ENCODE assay signal across 8 mouse cellular contexts in genomic region chr10:18370475-18371286, GRCm38 (mm10). TPM values are rescaled to one million over a fixed set of nuclear protein-coding genes. Genes with fewer than 3 reads are reported as not detected.
A peak's percentile ranks its signal among the peaks of the same experiment; 100 is the strongest.
DNase-seq lines count a peak whose midpoint lies in the region; ATAC-seq lines count a peak whose summit lies in the region.

No protein-coding gene starts in this region.

- peak overlapping the region; percentile 4; the same call in 1 of the 2 replicates for H3K4me2 ChIP-seq in kidney, embryonic 16.5 days (replicated peaks; ENCODE audit: low read depth, low read length)
- no peak overlapping the region for H3K4me2 ChIP-seq in midbrain, embryonic 15.5 days

- no peaks in the 10 kb centered on the region for H3K27me3 ChIP-seq in embryonic facial prominence, embryonic 10.5 days (replicated peaks; ENCODE audit: low read depth, poor library complexity, severe bottlenecking)
- H3K27me3 ChIP-seq in kidney, embryonic 16.5 days (ENCODE audit: insufficient read depth, low read length): no peaks in the 10 kb centered on the region
- no peaks in the 10 kb centered on the region; the same call in 1 of the 2 replicates for H3K27me3 ChIP-seq in midbrain, embryonic 15.5 days (replicated peaks)

- no peaks in the 10 kb centered on the region for H3K36me3 ChIP-seq in embryonic facial prominence, embryonic 10.5 days (replicated peaks)
- no peaks in the 10 kb centered on the region for H3K36me3 ChIP-seq in kidney, embryonic 16.5 days (ENCODE audit: insufficient read depth, low read length)
- no peaks in the 10 kb centered on the region for H3K36me3 ChIP-seq in midbrain, embryonic 15.5 days (replicated peaks)

- H3K27ac ChIP-seq in embryonic facial prominence, embryonic 10.5 days (replicated peaks): peak overlapping the region; percentile 62
- peak overlapping the region; percentile 68 for H3K27ac ChIP-seq in kidney, embryonic 16.5 days (ENCODE audit: low read length)
- H3K27ac ChIP-seq in midbrain, embryonic 15.5 days: no peak overlapping the region

- H3K9me3 ChIP-seq in embryonic facial prominence, embryonic 10.5 days: no peaks in the 10 kb centered on the region
- no peaks in the 10 kb centered on the region for H3K9me3 ChIP-seq in kidney, embryonic 16.5 days (ENCODE audit: low read length)
- no peaks in the 10 kb centered on the region for H3K9me3 ChIP-seq in midbrain, embryonic 15.5 days

- peak; percentile 67 for DNase-seq in adrenal gland, adult 2 months
- no peak for DNase-seq in adrenal gland, postnatal 25 days
- DNase-seq in embryonic facial prominence, embryonic 10.5 days (ENCODE audit: low spot score): peak; percentile 65
- no peak for DNase-seq in layer of hippocampus, adult 9-11 months
- no peak for DNase-seq in spleen, adult 18-20 months
- DNase-seq in lung, postnatal 14 days: no peak

- H3K4me3 ChIP-seq in embryonic facial prominence, embryonic 10.5 days: no peak overlapping the region; the same call in 1 of the 2 replicates
- H3K4me3 ChIP-seq in kidney, embryonic 16.5 days (ENCODE audit: low read length): no peak overlapping the region
- no peak overlapping the region for H3K4me3 ChIP-seq in midbrain, embryonic 15.5 days

- peaks cover 44% of the 10 kb centered on the region for H3K4me1 ChIP-seq in embryonic facial prominence, embryonic 10.5 days
- peaks cover 23% of the 10 kb centered on the region for H3K4me1 ChIP-seq in kidney, embryonic 16.5 days (ENCODE audit: insufficient read depth, low read length)
- H3K4me1 ChIP-seq in midbrain, embryonic 15.5 days: peaks cover 15% of the 10 kb centered on the region

- WGBS in embryonic facial prominence, embryonic 10.5 days: 11% methylated on average over 17 of the region's 17 CpGs
- 28% methylated on average over 17 of the region's 17 CpGs for WGBS in kidney, embryonic 16.5 days
- 21% methylated on average over 17 of the region's 17 CpGs for WGBS in midbrain, embryonic 15.5 days

- H3K9ac ChIP-seq in kidney, embryonic 16.5 days (replicated peaks; ENCODE audit: low read length): 0 out of 2 replicates have a peak overlapping the region, but pooled peaks have one; percentile 11
- H3K9ac ChIP-seq in midbrain, embryonic 15.5 days: no peak overlapping the region

- peak; percentile 86 for ATAC-seq in kidney, embryonic 16.5 days (ENCODE audit: low FRiP score, low TSS enrichment)
- ATAC-seq in midbrain, embryonic 15.5 days (replicated peaks): peak; percentile 19; the same call in 1 of the 2 replicates

RNA-seq across cellular contexts. Expression of gene Nhsl1, which starts 51.9 kb away (rescaled TPM):
- total RNA-seq in adrenal gland, adult 2 months (2021): 1 to 10 TPM; 3.7 to 4.3 TPM
- 1.5 and 2.2 TPM in 2 replicates for polyA plus RNA-seq in adrenal gland, adult 2 months (2012; rRNA removed)
- 5.3 and 6.4 TPM in 2 replicates for total RNA-seq in adrenal gland, postnatal 25 days (2021)
- polyA plus RNA-seq in embryonic facial prominence, embryonic 10.5 days (2016; fragmentation: Nextera tagmentation; extraction: Ambion mirVana): 12.6 and 12.9 TPM in 2 replicates
- 9.3 and 10.7 TPM in 2 replicates for polyA plus RNA-seq in kidney, embryonic 16.5 days (2015; fragmentation: Nextera tagmentation; extraction: Ambion mirVana)
- 12.7 and 12.9 TPM in 2 replicates for polyA plus RNA-seq in midbrain, embryonic 15.5 days (2015; fragmentation: Nextera tagmentation; extraction: Ambion mirVana)

Comparison
In these comparisons a context has a peak if more than half of its experiments do, and no peak if none do; other contexts are left out.
1. DNase-seq: peak in adrenal gland, adult 2 months (single experiment) and embryonic facial prominence, embryonic 10.5 days (single experiment); none in adrenal gland, postnatal 25 days (single experiment), layer of hippocampus, adult 9-11 months (single experiment), spleen, adult 18-20 months (0 of 2) and lung, postnatal 14 days (single experiment).